Mouse (Mus musculus) heart, adult 2 months (tissue): ENCODE measurements around the gene Ddx3x. TPM values are rescaled to one million over a fixed set of nuclear protein-coding genes. Genes with fewer than 3 reads are reported as not detected.

Source experiments
- DNase-seq, 2 experiments: peaks; one replicate each; pipeline ENCODE4 v3.0.0; 2021
- H3K27ac ChIP-seq: fragments of 200-600 bp; 2 replicates; pipeline ENCODE4 v1.8.1; 2022
- H3K27me3 ChIP-seq: fragments of 200-500 bp; 2 replicates; pipeline ENCODE4 v1.6.1; 2012; ENCODE audit warnings: mild to moderate bottlenecking, low read length, inconsistent platforms, mixed read lengths; ENCODE audit not compliant: control insufficient read depth, insufficient read depth
- H3K36me3 ChIP-seq: fragments of 200-500 bp; 2 replicates; pipeline ENCODE4 v1.6.1; 2012; ENCODE audit warnings: low read length, inconsistent platforms; ENCODE audit not compliant: control insufficient read depth, insufficient read depth
- H3K4me1 ChIP-seq: fragments of 200-500 bp; 2 replicates; pipeline ENCODE4 v1.6.1; 2011; ENCODE audit warnings: low read length; ENCODE audit not compliant: control insufficient read depth, insufficient read depth
- H3K4me3 ChIP-seq: fragments of 200-600 bp; 2 replicates; pipeline ENCODE4 v1.8.1; 2022
- H3K79me2 ChIP-seq: fragments of 200-500 bp; replicated peaks from 2 replicates; pipeline ENCODE4 v1.6.1; 2012; ENCODE audit warnings: mild to moderate bottlenecking, inconsistent platforms, low read length, moderate library complexity, mixed read lengths; ENCODE audit not compliant: control insufficient read depth, insufficient read depth
- H3K9ac ChIP-seq: fragments of 200-500 bp; 2 replicates; pipeline ENCODE4 v1.6.1; 2012; ENCODE audit warnings: low read depth, mild to moderate bottlenecking, control low read depth, inconsistent platforms, low read length, mixed read lengths
- CTCF ChIP-seq: fragments of 200-600 bp; IDR thresholded peaks from 2 replicates; pipeline ENCODE4 v1.8.1; 2022; ENCODE audit warnings: antibody characterized with exemption, mild to moderate bottlenecking, moderate library complexity
- EP300 ChIP-seq: fragments of 200-500 bp; IDR thresholded peaks from 2 replicates; pipeline ENCODE4 v1.6.1; 2011; ENCODE audit warnings: low read depth, low read length, control low read depth; ENCODE audit not compliant: insufficient read depth
- POLR2A ChIP-seq: fragments of 200-500 bp; IDR thresholded peaks from 2 replicates; pipeline ENCODE4 v1.6.1; 2011; ENCODE audit warnings: mild to moderate bottlenecking, low read depth, low read length, control low read depth; ENCODE audit not compliant: insufficient read depth
- WGBS: fragments of 180-500 bp; shearing (Covaris S2); methylation state at CpG from one replicate; pipeline ENCODE4 v1.1.7; 2018; 5-methylcytosine and 5-hydroxymethylcytosine counted together
- intact Hi-C: fragments of 180-260 bp; cut with DNase I; formaldehyde crosslinking; loops from one replicate; pipeline ENCODE4 v1.15.1; 2025
- polyA plus RNA-seq: library from polyadenylated mRNA; depleted of rRNA; stranded (reverse); fragments of >200 nt; gene quantifications from 2 replicates; pipeline ENCODE4 v1.2.3, GENCODE M21; 2012
- total RNA-seq, 2 experiments: library from RNA; stranded (reverse); gene quantifications; 2 replicates each; pipeline ENCODE4 v1.2.3; 2021

Gene Ddx3x
- total and polyA plus RNA-seq, 3 experiments: 21.9 to 176 (median 142) TPM

DNA sequence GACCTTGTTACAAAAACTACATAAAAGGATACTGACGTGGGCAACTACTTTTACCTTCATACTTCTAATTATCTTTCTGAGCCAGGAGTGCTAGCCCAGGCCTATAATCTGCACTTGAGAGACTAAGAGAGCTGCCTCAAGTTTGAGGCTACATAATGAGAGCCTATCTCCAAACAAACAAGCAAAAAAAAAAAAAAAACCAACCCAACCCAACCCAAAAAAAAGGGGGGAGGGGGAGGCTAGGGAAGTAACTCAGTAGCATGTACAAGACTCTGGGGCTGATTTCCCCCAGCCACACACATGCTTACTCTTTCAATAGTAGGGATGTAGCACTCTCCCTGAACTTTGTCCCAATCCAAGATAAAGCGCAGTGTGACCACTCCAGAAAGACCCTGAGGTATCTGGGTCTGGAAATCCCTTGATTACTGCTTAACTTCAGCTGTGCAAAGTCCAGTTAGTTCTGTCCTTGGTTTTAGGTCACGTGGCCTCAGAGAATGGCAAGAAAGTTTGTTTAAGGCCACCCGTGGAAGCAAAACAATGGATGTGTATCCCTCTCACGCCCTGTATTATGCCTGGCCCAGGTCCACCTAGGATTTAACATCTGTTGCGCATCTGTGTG, 5.1 kb upstream of the Ddx3x start:
- Histone ChIP-seq H3K4me1 (no peaks in the 10 kb centered on the region), H3K27ac (no peak overlapping the region), H3K9ac (no peak overlapping the region), H3K27me3 (no peaks in the 10 kb centered on the region), H3K79me2 (no peaks in the 10 kb centered on the region), H3K4me3 (no peak overlapping the region), H3K36me3 (no peaks in the 10 kb centered on the region)
- 59% methylated on average over 6 of the region's 6 CpGs for WGBS
- no peak for DNase-seq
- TF ChIP-seq EP300 (no peak), CTCF (no peak), POLR2A (no peak)
- intact Hi-C loops: no loop called here

DNA sequence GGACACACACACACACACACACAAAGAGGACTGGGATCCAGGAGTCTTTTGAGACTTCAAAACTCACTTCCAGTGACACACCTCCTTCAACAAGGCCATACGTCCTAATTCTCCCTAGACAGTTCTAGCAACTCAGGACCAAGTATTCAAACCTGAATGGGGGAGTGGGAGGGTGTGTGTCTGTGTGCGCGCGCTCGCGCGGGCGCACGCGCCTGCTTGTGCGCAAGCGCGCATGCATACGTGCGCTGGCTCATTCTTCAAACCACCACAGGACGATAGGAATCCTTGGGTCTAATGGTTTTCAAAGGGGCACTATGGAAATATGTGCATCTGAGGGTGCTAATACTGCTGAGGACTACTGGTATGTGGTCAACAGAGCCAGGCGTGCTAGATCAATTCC, 1.8 kb upstream of the Ddx3x start:
- WGBS: 92% methylated on average over 17 of the region's 17 CpGs
- no peak overlapping the region for H3K27ac ChIP-seq
- no peaks in the 10 kb centered on the region; the same call in 1 of the 2 replicates for H3K79me2 ChIP-seq
- TF ChIP-seq CTCF (no peak), EP300 (no peak), POLR2A (no peak)
- no peak for DNase-seq
- peaks cover 2% of the 10 kb centered on the region; the same call in 1 of the 2 replicates for H3K36me3 ChIP-seq
- H3K9ac ChIP-seq: no peak overlapping the region
- intact Hi-C loops: no loop called here
- no peaks in the 10 kb centered on the region for H3K27me3 ChIP-seq
- H3K4me3 ChIP-seq: no peak overlapping the region
- no peaks in the 10 kb centered on the region for H3K4me1 ChIP-seq

DNA sequence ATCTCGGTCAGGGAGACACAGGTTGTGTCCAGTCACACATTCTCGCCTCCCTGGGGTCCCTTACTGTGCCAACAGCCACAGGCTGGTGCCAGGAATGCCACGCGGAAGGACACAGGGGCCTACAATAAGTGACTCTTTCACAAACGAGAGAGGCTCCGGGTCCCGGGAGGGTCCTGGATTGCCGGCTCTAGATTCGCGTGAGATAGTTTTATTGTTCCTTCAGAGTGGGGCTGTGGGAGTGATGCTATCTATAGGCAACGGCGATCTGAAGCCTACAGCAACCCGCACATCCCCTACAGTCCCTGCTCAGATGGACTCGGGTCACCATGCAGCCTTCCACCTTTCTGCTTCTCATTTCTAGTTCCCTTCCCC, 747 bp upstream of the Ddx3x start:
- peak overlapping the region; percentile 100 for H3K27ac ChIP-seq
- H3K27me3 ChIP-seq: no peaks in the 10 kb centered on the region
- WGBS: 7% methylated on average over 14 of the region's 14 CpGs
- intact Hi-C loops: loop anchor here (1.0 to 5.0 kb wide), 8 partner anchors 37 to 518 kb away; partner anchors contain the start of genes Med14 and Usp9x
- DNase-seq: no peak
- H3K9ac ChIP-seq: peak overlapping the region; percentile 73
- H3K4me1 ChIP-seq: no peaks in the 10 kb centered on the region
- TF ChIP-seq EP300 (no peak), POLR2A (no peak; the same call in 1 of the 2 replicates), CTCF (no peak)
- H3K4me3 ChIP-seq: peak overlapping the region; percentile 99
- H3K79me2 ChIP-seq: no peaks in the 10 kb centered on the region; the same call in 1 of the 2 replicates
- peaks cover 9% of the 10 kb centered on the region for H3K36me3 ChIP-seq

DNA sequence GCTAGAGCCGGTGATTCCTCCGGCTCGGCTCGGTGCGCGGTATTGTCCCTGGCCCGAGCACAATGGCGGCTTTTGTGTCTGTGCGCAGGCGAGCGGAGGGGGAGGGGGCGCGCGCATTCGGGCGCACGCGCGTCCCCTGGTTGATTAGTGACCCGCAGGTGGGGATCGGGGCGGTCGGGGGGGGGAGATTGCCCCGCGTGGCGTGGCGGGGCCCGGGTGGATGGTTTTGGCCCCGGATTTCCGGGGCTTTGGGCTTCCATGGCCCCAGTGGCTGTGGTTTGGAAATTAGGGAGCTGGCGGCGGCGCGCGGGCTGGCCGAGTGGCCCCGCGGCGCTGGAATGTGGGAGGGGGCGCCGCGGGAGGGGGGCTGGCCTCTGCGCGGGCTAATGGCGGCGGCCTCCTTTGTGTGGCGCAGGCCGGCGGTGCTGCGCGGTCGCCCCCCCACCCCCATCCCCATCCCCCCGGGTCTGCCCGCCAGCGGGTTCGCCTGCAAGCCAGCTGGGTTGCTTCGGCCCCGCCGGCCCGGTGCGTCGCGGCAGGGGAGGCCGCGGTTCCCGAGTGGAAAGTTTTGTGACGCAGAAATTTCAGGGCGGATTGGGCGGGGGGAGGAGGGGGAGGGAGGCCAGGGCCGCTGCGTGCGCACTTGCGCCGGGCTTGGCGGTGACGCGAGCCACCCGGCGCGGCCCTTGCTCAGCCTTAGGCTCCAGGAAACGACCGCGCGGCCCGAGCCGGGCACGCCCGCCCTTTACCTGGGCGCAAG, 739 bp downstream of the Ddx3x start:
- peak overlapping the region; percentile 100 for H3K27ac ChIP-seq
- H3K79me2 ChIP-seq: no peaks in the 10 kb centered on the region; the same call in 1 of the 2 replicates
- H3K36me3 ChIP-seq: peaks cover 19% of the 10 kb centered on the region
- WGBS: under 1% methylated on average over 62 of the region's 89 CpGs
- peak overlapping the region; percentile 99 for H3K4me3 ChIP-seq
- TF ChIP-seq EP300: no peak
- no peak for TF ChIP-seq CTCF
- TF ChIP-seq POLR2A: no peak
- DNase-seq: peak; percentile 80 to 84
- intact Hi-C loops: loop anchor here (2.0 to 5.0 kb wide), 7 partner anchors 39 to 519 kb away; partner anchors contain the start of genes Med14 and Usp9x
- no peaks in the 10 kb centered on the region for H3K27me3 ChIP-seq
- peak overlapping the region; percentile 92 for H3K9ac ChIP-seq
- H3K4me1 ChIP-seq: no peaks in the 10 kb centered on the region

DNA sequence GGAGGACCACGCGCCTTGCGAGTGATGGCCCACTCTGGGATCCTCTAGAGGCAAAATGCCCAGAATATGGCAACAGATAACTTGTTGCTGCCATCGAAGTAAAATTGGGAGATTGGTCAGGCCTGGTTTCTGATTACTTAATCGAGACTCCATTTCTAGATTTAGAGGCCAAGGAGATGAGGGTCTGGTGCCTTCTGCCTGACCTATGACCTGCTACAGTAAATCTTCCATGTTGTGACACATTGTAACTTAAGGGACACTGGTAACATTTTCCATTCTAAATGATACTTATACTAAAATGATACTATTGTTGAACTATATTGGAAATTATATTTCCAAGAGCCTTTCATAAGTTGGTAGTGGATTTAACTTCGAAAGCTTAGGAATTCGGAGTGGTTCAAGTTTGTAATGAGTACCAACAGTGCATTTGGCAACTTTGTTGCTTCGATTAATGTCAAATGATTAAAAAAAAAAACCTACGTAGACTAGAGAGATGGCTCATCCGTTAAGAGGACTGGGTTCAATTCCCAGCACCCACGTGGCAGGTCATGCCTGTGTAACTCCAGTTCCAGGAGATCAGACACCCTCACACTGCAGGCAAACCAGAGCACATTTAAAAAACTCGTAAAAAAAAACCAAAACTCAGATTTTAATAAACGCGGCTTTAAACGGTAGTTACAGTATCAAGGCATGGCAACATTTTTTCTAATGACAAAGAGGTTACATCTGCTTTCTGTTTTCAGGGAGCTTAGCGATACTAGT, 1.5 kb downstream of the Ddx3x start:
- TF ChIP-seq CTCF: no peak
- DNase-seq: no peak
- 9% methylated on average over 16 of the region's 16 CpGs for WGBS
- no peaks in the 10 kb centered on the region; the same call in 1 of the 2 replicates for H3K79me2 ChIP-seq
- intact Hi-C loops: loop anchor here (5.0 kb wide), 3 partner anchors 235 to 520 kb away; partner anchors contain the start of gene Med14
- peak overlapping the region; percentile 100 for H3K27ac ChIP-seq
- H3K4me3 ChIP-seq: peak overlapping the region; percentile 99
- H3K4me1 ChIP-seq: no peaks in the 10 kb centered on the region
- peak overlapping the region; percentile 81 for H3K9ac ChIP-seq
- peaks cover 22% of the 10 kb centered on the region for H3K36me3 ChIP-seq
- H3K27me3 ChIP-seq: no peaks in the 10 kb centered on the region
